Mouse (Mus musculus) intestine, postnatal 0 days (tissue): ENCODE measurements around the gene Lmln. TPM values are rescaled to one million over a fixed set of nuclear protein-coding genes. Genes with fewer than 3 reads are reported as not detected.
"Not testable (repeated sequence)": the region's sequence is repeated elsewhere in the genome, so short reads cannot be mapped to it uniquely, and the experiment has no call there.

Experiments
- ATAC-seq: fragments of 200-750 bp; cut with Nextera tagmentation; 2 replicates; pipeline ENCODE4 v1.8.0; 2017; ENCODE audit warnings: mild to moderate bottlenecking, moderate TSS enrichment, moderate library complexity
- H3K27ac ChIP-seq: fragments of 300-500 bp; sonication (generic); 2 replicates; pipeline ENCODE4 v1.5.1; 2014; ENCODE audit warnings: mild to moderate bottlenecking, low read depth, low read length, moderate library complexity
- H3K27me3 ChIP-seq: fragments of 300-500 bp; sonication (generic); replicated peaks from 2 replicates; pipeline ENCODE4 v1.6.1; 2014; ENCODE audit warnings: low read length, mixed read lengths; ENCODE audit not compliant: control insufficient read depth, insufficient read depth
- H3K36me3 ChIP-seq: fragments of 300-500 bp; sonication (generic); 2 replicates; pipeline ENCODE4 v1.6.1; 2014; ENCODE audit warnings: mild to moderate bottlenecking, moderate library complexity; ENCODE audit not compliant: control insufficient read depth, insufficient read depth
- H3K4me1 ChIP-seq: fragments of 300-500 bp; sonication (generic); replicated peaks from 2 replicates; pipeline ENCODE4 v1.6.1; 2014; ENCODE audit warnings: antibody characterized with exemption, low read length, mixed read lengths; ENCODE audit not compliant: control insufficient read depth, insufficient read depth
- H3K4me2 ChIP-seq: fragments of 300-500 bp; sonication (generic); replicated peaks from 2 replicates; pipeline ENCODE4 v1.6.1; 2014; ENCODE audit warnings: low read depth, mild to moderate bottlenecking, moderate library complexity
- H3K4me3 ChIP-seq: fragments of 300-500 bp; sonication (generic); 2 replicates; pipeline ENCODE4 v1.5.1; 2014; ENCODE audit warnings: low read depth, low read length
- H3K9ac ChIP-seq: fragments of 300-500 bp; sonication (generic); 2 replicates; pipeline ENCODE4 v1.6.1; 2014; ENCODE audit warnings: mild to moderate bottlenecking, low read depth, low read length
- H3K9me3 ChIP-seq: fragments of 300-500 bp; sonication (generic); 2 replicates; pipeline ENCODE4 v1.6.1; 2016; ENCODE audit warnings: mixed run types; ENCODE audit not compliant: control insufficient read depth
- CTCF ChIP-seq: sonication (generic); IDR thresholded peaks from 2 replicates; pipeline ENCODE4 v1.5.1; 2016; ENCODE audit warnings: low read depth, mild to moderate bottlenecking, control low read depth, antibody characterized with exemption, moderate library complexity
- WGBS: fragments of 180-500 bp; shearing (Covaris S2); extraction: QIAGEN DNeasy Blood & Tissue Kit; methylation state at CpG from one replicate; pipeline ENCODE4 v1.1.7; 2014; 5-methylcytosine and 5-hydroxymethylcytosine counted together
- polyA plus RNA-seq: library from polyadenylated mRNA; unstranded; fragments of >200 nt; fragmentation: Nextera tagmentation; extraction: Ambion mirVana; gene quantifications from 2 replicates; pipeline ENCODE4 v1.2.1, GENCODE M21; 2015

Gene Lmln
- polyA plus RNA-seq, 1 experiment from 2014 or later = 0.99 TPM

DNA sequence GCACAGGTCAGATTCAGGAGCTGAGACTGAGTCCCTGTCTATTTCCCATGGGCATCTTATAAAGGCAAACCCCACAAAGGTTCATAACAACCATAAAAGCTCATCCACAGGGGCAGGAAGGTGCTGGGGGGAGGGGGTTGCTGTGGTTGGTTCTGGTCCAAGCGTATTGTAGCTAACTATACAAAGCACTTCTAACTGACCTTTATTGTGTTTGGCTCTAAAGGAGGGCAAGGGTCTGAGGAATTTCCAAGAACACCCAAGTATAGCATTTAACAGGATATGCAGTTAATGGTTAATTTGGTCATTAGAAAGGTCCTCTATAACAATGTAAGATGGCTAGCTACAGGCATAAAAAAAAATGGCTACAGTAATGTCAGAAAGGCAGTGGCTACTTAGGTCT lies 19.6 kb upstream of the Lmln start:
- Histone ChIP-seq H3K27me3 (no peaks in the 10 kb centered on the region), H3K4me3 (no peak overlapping the region), H3K9ac (no peak overlapping the region), H3K4me2 (no peak overlapping the region), H3K4me1 (no peaks in the 10 kb centered on the region), H3K36me3 (no peaks in the 10 kb centered on the region), H3K27ac (no peak overlapping the region), H3K9me3 (no peaks in the 10 kb centered on the region)
- TF ChIP-seq CTCF = no peak
- WGBS = 83% methylated on average over 1 of the region's 1 CpGs
- no peak for ATAC-seq

DNA sequence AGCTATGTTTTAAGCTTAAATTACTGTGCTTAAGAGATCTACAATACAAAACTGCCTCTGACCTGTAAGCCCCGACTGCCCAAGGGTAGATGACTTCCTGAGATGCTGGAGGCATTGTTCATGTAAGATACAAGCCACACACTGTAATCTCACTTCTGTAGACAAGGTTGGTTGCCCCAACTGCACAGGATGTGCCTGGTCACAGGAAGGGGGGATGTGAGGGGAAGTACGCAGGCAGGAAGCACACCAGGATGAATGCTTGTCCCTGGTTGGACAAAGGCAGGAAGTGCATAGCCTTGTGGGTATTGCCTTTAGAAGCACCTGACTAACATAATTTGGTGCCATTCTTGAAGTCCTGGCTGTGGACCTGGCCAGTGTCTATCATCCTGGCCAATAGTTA lies 19.1 kb upstream of the Lmln start:
- no peaks in the 10 kb centered on the region for H3K4me1 ChIP-seq
- no peak for ATAC-seq
- no peak overlapping the region for H3K27ac ChIP-seq
- H3K4me3 ChIP-seq = no peak overlapping the region
- no peaks in the 10 kb centered on the region for H3K27me3 ChIP-seq
- WGBS = 71% methylated on average over 2 of the region's 2 CpGs
- no peaks in the 10 kb centered on the region for H3K9me3 ChIP-seq
- H3K36me3 ChIP-seq = no peaks in the 10 kb centered on the region
- H3K4me2 ChIP-seq = no peak overlapping the region
- H3K9ac ChIP-seq = no peak overlapping the region
- no peak for TF ChIP-seq CTCF

DNA sequence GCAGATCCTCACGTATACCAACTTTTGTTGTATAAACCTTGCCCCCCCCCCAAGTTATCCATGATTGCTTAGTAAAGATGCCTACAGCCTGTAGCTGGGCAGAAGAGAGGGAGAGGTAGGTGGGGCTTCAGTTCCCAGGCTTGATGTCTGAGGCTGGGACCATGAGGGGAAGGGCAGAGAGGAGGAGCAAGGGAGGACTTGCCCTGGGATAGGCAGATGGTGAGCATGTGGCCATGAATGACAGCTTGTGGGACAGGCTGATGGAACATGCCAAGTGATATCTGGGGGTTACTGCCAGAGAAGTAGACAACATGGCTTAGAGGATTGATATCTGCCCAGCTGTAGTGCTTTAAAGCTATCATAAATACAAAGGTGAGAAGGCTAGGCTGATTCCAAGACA lies 14.3 kb upstream of the Lmln start:
- Histone ChIP-seq H3K4me2 (no peak overlapping the region), H3K9me3 (no peaks in the 10 kb centered on the region), H3K9ac (no peak overlapping the region), H3K27ac (no peak overlapping the region), H3K4me1 (no peaks in the 10 kb centered on the region), H3K36me3 (no peaks in the 10 kb centered on the region), H3K27me3 (no peaks in the 10 kb centered on the region), H3K4me3 (no peak overlapping the region)
- no peak for TF ChIP-seq CTCF
- ATAC-seq = no peak
- 93% methylated on average over 1 of the region's 1 CpGs for WGBS

DNA sequence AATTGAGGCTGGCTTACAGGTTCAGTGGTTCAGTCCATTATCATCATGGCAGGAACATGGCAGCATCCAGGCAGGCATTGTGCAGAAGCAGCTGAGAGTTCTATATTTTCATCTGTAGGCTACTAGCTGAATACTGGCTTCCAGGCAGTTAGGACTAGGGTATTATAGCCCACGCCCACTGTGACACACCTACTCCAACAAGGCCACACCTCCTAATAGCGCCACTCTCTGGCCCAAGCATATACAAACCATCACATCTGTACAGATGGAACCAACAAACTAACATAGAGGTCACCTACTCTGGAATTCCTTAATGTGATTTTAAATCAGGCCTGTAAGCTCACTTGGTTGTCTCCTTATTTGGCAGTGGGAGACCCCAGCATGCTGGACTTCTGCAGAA lies 13.6 kb upstream of the Lmln start:
- H3K4me2 ChIP-seq = no peak overlapping the region
- no peaks in the 10 kb centered on the region for H3K36me3 ChIP-seq
- no peak overlapping the region for H3K27ac ChIP-seq
- H3K4me1 ChIP-seq = no peaks in the 10 kb centered on the region
- no peaks in the 10 kb centered on the region for H3K27me3 ChIP-seq
- no peak overlapping the region for H3K9ac ChIP-seq
- no peak for ATAC-seq
- 68% methylated on average over 2 of the region's 2 CpGs for WGBS
- H3K9me3 ChIP-seq = no peaks in the 10 kb centered on the region
- no peak overlapping the region for H3K4me3 ChIP-seq
- TF ChIP-seq CTCF = no peak

DNA sequence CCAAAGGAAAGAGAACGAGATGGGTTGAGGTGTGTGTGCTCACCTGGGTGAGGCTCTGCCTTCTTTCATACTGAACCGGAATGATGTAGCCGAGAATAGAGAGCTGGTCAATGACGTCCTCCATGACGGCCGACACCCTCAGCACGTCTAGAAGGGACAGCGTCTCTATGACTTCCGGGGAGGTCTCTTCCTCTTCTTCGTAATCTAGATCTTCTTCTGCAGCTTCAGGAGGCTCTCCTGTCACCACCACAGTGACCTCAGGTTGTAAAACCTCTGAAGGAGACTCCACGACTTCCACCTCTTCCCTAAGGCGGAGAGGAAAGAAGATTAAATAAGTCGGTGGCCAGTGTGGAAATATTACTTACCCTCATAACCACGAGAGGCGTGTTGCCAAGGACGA lies 12.5 kb upstream of the Lmln start:
- no peak for TF ChIP-seq CTCF
- H3K9me3 ChIP-seq = no peaks in the 10 kb centered on the region
- H3K4me2 ChIP-seq = no peak overlapping the region
- 85% methylated on average over 16 of the region's 16 CpGs for WGBS
- no peak for ATAC-seq
- no peaks in the 10 kb centered on the region for H3K27me3 ChIP-seq
- H3K4me3 ChIP-seq = no peak overlapping the region
- no peak overlapping the region for H3K9ac ChIP-seq
- no peak overlapping the region for H3K27ac ChIP-seq
- no peaks in the 10 kb centered on the region for H3K36me3 ChIP-seq
- no peaks in the 10 kb centered on the region for H3K4me1 ChIP-seq

DNA sequence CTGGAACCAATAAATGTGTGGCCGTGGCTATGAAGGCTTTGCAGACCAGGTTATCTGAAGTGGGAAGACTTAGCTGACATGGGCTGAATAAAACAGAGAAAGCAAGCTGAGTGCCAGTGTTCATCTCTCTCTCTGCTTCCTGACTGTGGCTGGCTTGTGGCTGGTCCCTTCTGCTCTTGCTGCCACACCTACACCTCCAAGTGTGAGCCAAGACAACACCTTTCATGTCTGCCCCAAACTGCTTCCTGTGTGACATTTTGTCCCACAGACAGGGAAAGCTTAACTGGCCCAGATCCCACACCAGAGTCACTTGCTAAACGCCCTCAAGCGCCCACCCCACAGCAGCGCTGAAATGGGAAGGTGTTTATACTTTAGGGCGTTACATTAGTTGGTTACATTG lies 9.2 kb upstream of the Lmln start:
- H3K9ac ChIP-seq = no peak overlapping the region
- no peak for ATAC-seq
- H3K9me3 ChIP-seq = no peaks in the 10 kb centered on the region
- peaks cover 3% of the 10 kb centered on the region; the same call in 1 of the 2 replicates for H3K36me3 ChIP-seq
- no peak overlapping the region for H3K4me2 ChIP-seq
- 68% methylated on average over 5 of the region's 5 CpGs for WGBS
- H3K4me1 ChIP-seq = 0 out of 2 replicates have a peak, but pooled peaks cover 2% of the 10 kb centered on the region
- no peaks in the 10 kb centered on the region for H3K27me3 ChIP-seq
- no peak overlapping the region for H3K27ac ChIP-seq
- no peak overlapping the region for H3K4me3 ChIP-seq
- no peak for TF ChIP-seq CTCF

DNA sequence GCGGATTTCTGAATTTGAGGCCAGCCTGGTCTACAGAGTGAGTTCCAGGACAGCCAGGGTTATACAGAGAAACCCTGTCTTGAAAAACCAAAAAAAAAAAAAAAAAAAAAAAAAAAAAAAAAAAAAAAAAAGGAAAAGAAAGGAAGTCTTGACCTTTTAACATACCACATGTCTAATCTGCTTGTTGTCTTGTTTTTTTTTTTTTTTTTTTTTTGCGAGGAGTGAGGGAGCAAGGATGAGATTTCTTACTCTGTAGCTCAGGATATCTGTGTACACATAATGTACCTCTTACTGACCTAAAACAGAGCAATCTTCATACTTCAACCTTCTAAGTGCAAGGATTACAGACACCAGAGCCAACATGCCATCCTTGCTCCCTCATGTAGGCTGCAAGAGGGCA lies 7.4 kb upstream of the Lmln start:
- H3K36me3 ChIP-seq = peaks cover 18% of the 10 kb centered on the region
- WGBS = 86% methylated on average over 2 of the region's 2 CpGs
- ATAC-seq, H3K4me3 ChIP-seq, H3K4me2 ChIP-seq, H3K9ac ChIP-seq, H3K27ac ChIP-seq, H3K9me3 ChIP-seq, H3K27me3 ChIP-seq, H3K4me1 ChIP-seq: not testable (repeated sequence)
